Mouse (Mus musculus) embryo, embryonic 9.5 days (tissue): Measurements from ENCODE around the gene Zfp420.
"Not testable (repeated sequence)": the region's sequence is repeated elsewhere in the genome, so short reads cannot be mapped to it uniquely, and the experiment has no call there.

Experiments used
- DNase-seq: peaks from one replicate; pipeline ENCODE4 v3.0.0-alpha.2; 2017; ENCODE audit errors: extremely low spot score

Zfp420 gene

DNA sequence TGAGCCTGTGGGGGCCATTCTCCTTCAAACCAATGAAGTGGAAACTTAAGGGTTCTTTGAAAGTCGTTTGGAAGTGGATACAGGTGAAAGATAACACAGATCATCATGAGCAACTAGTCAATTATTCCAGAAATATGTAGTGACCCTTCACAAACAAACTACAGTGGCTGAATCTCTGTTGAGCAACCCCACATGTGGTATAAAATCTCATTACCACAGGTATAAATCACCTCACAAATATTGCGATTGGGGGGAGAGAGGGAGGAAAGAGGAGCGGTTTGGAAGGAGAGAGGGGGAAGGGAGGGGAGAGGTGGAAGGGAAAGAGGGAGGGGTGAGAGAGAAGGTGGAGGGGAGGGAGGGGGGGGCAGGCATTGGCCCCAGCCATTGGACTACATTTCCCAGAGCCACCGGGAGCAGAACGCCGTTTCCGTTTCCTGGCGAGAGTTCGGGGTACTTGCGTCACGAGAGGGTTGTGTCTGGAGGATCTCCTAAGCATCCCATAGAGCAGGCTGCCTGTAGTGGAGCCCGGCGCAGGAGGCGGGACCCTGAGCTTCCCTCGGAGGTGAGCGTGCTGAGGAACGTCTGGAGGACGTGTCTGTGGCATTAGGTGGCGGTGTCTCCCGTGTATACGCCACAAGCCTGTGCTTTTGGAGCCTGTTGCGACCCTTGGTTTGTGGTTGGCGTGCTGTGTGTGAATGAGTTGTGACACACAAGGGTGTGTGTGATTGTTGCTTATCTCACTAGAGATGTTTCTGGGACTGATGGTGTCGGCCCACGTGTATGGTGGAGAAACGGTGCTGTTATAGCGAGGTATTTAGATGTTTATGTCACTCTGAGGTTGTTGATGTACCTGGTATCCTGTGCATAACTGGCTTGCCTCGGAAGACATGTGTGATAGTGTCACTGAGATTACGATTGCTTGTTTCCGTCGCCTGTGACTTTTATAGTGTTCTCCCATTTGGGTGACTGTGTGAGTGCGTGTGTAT lies at the start of gene Zfp420:
Gene Zfp420 (plus strand): TSS at position 448 of the 986 bp plus-strand sequence.
- DNase-seq: peak; percentile 87

DNA sequence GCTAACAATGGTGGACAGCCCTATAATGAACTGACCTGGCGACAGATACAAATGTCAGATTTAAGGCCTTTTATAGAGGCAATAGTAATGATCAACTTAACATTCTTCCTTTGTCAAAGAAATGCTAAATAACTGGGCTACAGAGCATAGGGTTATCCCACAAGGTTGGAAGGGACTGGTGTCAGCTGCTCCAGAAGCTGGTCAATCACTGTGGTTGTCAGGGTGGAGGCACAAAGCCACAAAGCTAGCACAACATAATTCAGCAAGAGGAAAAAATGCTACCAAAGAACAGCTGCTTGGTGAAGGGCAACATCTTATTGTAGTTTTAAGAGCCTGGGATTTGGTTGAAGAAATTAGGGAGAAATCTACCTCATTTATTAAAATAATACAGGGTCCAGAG lies 47.5 kb upstream of the Zfp420 start:
- no peak for DNase-seq

DNA sequence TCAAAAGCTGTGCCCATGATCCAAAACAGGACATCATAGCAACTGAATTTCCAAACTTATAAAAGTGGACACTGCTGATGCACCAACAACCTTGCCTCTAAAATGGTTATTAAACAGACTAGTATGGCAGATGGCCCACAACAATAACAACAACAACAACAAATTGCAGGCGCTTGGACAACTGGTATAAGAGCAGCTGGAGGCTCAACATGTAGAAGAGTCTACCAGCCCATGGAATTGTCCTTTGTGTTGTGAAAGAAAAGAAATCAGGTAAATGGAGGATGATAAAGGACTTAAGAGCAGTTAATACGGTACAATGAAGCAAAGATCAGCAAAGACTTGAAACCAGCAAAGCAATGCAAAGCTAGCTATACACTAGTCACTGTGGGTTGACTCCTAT lies 45.4 kb upstream of the Zfp420 start:
- DNase-seq: no peak

DNA sequence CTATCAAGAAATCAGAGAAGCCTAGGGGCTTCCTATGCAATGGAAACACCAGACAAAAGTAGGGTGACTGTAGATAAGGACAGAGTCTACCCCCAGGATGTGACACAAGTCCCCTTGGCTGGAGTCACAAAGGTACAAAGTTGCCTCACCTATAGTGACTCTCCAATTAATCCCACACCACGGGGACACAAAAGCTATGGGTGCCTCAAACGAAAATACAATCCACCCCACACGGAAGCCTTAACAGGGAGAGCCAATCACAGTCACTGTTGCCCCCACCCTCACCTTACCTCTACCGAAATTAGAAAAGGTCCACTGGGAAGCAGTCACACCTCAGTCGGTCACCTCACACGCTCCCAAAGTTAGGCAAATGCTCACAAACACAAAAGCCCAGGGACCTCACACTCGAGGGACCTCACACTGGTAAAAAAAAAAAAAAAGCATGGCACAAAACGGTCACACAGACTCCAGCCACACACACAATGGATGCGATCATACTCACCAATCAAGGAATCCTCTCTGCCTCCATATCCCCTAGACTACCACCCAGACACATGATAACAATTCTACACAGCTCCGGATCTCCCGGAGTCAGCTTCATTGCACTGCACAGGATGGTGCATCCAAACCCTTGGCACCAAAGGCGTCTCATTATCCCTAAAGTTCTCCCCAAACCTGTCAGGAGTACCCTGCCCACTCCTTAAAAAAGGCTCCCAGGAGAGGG lies 44.6 kb upstream of the Zfp420 start:
- no peak for DNase-seq

DNA sequence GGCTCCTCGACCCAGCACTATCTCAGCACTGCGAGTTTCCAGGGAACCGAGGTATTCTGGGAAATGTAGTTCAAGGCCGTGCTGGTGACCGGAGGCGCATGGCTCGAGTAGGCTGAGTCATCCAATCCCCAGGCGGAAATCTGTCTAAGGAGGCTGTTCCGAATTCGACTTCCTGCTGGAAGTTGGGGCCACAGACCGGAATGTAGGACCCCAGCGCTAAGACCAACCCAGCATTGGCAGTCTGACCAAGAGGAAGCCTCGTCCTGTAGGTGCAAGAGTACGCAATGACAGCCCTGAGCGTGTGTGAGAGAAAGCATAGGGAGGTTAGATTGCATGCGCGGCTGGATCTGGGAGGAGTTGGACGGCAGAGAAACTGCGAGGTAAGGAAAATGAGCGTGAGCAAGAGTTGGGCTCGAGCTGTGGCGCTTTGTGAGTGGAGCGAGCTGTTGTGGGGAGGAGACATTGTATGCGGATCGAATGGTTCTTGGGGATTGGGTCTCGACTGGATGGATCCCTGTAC lies 43.8 kb upstream of the Zfp420 start, which contains the start of gene Zfp790:
Gene Zfp790 (plus strand): TSS at position 205 of the 520 bp plus-strand sequence.
- peak; percentile 88 for DNase-seq

DNA sequence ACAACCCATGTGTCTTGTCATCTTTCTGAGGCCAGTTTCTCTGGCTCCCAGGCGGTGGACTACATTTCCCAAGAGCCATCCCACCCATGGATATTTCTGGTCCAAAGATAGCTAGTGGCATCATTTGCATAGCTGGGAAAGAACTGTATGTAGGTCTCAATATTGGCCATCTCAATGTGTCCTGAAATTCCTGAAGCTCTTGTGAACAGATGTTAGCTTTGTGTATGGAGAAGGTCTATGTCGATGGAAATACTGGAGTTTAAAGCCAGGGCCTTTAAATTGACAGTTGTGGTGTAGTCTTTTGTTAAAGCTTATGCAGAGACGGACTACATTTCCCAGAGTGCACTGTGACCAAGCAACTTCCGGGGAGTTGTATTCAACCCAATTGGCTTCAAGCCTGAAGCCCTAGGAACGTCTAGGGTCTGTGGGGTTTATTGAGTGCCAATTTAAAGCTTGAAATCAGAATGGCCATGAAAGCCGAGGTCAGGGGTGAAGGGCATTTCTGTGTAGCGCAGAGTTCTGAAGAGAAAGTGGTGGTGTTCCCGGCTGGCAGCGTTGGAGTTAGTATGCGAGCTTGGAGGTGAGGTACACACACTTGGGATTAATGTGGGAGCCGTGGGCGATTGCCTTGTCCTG lies 41.0 kb upstream of the Zfp420 start:
- peak; percentile 81 for DNase-seq

DNA sequence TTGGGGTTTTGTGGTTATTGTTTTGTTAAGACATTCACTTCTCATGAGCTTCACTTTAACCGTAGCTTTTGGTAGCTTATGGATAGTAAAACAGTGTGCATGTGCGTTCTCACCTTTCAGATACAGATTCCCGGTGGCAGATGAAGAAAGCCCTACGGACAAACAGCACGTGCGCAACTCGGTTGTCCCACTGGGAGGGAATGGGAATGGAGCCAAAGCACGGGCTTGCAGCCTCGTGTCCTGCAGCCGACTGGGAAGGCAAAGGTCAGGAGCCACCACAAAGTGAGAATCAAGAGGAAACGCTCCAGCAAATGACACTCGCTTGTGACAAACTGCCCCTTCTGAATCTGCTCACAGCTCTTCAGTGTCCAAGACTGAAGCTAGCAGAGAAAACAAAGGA lies 31.8 kb upstream of the Zfp420 start:
- DNase-seq: no peak

DNA sequence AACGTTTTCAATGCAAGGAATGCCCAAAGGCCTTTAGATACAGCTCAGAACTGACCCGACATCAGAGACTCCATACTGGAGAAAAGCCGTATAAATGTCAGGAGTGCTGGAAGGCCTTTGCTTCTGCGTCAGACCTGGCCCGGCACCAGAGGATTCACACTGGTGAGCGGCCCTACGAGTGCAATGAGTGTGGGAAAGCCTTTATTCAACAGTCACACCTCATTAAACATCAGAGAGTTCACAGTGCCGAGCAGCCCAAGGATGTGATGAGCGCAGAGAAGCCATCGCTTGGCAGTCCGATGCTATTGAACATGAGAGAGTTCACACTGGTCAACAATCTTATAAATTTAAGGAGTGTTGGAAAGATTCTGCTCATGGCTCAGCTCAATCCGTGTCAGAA lies 30.0 kb upstream of the Zfp420 start:
- no peak for DNase-seq

DNA sequence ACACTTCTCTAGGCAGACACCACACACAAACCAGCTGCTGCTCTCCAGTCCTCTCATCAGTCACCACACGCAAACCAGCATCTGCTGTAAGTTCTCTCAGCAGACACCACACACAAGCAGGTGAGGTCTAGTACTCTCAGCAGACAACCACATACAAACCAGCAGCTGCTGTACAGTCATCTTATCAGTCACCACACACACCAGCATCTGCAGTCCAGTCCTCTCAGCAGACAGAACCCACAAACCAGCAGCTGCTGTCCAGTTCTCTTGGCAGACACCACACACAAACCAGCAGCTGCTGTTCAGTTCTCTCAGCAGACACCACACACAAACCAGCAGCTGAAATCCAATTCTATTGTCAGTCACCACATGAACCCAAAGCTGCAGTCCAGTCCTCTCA lies 23.0 kb upstream of the Zfp420 start:
- no peak for DNase-seq

DNA sequence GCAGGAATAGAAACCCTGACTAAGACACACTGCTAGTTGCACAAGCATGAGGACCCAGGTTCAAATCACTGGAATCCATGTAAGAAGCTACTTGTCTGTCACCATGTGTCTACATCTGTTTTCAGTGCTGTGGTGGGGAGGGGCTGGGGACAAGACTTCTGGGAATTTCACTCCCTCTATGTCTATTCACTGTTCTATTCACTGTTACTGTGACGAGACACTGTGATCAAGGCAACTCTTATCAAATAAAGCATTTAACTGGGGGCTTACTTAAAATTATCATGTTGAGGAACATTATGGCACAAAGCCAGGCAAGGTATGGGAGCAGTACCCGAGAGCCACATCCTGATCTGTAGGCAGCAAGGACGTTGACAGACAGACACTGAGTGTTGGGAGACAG lies 20.5 kb upstream of the Zfp420 start:
- no peak for DNase-seq

DNA sequence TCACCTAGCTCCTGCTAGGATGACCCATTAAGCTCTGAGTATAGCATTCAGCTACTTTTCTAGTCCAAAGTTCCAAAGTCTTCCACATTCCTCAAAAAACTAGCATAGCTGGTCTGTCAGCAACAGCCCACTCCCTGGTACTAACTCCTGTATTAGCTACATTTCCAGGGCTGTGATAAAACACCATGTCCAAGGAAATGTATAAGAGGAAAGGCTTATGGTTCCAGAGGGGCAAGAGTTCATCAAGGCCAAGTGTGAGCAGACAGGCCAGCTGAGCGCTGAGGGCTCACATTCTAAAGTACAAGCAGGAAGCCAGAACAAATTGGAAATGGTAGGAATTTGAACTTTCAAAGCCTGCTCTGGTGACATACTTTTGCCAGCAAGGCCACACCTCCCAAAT lies 17.7 kb upstream of the Zfp420 start:
- DNase-seq: no peak

DNA sequence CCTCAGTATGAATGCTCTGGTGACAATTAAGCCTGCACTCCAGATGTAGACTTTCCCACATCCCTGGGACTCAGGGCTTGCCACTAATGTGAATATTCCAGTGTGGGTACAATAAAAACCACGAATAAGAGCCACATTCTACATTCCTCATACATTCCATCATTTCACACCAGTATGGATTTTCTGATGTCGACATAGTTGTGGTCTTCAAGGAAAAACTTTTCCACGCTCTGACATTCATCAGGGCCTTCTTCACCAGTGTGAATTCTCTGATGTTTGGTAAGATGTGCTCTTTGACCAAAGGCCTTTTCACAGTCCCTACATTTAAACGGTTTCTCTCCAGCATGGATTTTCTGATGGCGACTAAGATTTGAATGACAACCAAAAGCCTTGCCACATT lies 15.2 kb upstream of the Zfp420 start:
- DNase-seq: no peak

DNA sequence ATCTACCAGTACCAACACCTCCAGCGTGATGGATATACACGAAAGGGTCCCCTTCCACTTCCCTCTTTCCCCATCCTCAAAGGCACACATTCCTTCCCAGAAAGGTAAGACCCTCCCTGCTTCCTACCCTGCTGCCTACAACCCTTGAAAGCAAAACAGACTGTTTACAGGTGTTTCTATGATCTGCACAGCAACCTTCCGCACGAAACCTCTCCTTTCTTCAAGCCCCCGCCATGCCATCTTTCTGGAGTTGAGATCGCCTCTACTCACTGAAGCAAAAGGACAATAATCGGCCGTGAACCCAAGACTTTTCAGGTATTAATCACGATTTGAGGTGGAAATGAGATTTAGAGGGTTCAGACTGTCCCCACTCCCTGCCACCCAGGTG lies 7.0 kb upstream of the Zfp420 start:
- DNase-seq: no peak

DNA sequence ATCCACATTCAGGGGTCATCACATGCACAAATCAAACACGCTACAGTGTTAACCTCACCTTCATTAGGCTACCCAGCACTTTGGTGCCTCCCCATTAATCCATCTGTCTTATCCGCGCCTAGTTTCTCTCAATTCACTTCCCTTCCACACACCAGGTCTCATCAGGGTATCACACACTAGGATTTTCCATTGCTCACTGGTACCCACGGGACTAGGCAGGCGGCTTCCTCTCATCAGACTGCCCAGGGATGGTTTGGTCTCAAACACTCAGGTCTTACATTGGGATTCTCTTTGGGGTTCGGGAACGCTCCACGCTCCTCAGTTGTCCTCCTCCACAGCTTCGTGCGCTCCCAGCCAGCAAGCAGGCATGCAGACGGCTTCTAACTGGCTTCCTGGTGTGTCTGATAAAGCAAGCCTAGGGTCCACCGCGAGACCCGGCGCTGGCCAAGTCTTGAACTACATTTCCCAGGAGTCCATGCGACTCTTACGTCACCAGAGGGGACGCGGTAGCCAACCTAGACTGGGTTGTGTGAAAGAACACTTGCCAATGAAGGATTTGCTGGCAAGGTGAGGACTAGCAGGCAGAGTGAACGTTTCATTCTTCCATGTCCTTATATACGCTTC lies 6.4 kb upstream of the Zfp420 start, which contains the start of gene Zfp940:
Gene Zfp940 (minus strand): TSS at position 451 of the 624 bp plus-strand sequence.
- DNase-seq: peak; percentile 91

DNA sequence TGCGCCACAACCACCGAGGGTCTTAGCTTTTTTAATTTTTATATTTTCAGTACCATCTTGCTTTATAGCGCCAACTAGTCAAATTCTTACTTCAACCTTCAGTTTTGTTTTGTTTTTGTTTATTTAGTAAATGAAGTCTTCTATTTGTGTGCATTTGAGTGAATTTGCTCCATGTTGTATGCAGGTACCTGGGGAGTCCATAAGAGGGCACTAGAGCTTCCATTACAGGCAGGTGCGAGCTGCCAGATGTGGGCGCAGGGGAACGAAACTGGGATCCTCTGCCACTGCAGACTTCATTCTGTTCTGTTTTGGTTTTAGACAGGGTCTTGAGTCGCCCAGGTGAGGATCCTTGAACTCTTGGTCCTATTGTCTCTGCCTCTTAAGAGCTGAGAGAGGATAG lies 1.9 kb downstream of the Zfp420 start:
- DNase-seq: no peak

DNA sequence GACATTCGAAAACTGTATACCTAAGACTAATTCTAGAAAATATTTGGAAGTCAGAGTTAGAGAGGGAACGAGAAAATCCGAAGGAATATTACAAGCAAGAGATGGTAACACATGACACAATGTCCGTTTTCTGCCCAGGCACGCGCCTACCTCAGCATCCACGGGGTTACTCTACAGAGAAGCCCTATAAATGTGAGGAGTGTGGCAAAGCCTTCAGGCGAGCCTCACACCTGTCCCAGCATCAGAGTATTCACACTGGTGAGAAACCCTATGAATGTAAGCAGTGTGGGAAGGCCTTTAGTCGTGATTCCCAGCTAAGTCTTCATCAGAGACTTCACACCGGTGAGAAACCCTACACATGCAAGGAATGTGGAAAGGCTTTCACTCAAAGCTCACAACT lies 14.5 kb downstream of the Zfp420 start:
- no peak for DNase-seq

DNA sequence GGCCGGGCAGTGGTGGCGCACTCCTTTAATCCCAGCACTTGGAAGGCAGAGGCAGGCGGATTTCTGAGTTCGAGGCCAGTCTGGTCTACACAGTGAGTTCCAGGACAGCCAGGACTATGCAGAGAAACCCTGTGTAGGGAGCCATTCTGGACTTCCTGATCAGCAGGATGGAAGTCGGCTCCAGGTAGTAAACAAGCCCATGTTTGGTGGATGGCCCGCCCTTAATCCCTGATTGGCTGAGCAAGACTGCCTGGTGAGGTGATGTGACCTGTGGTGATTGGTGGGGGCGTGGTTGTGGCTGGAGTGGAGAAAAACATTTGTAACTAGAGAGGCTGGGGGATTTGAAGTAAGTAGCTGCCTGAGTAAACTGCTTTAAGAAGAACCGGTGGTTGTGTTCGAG lies 17.8 kb downstream of the Zfp420 start:
- DNase-seq: not testable (repeated sequence)

DNA sequence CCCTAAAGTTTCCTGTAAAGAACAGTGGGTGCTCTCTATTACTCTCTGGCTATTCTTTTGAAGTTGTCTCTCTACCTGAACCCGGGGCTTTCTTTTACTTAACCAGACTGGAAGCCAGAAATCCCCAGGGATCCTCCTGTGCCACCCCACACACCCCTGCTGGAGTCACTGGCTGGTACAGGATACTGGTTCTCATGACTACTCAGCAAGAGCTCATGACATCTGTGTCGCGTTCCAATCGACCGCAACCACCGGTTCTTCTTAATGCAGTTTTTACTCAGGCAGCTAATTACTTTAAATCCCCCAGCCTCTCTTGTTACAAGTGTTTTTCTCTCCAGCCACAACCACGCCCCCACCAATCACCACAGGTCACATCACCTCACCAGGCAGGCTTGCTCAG lies 20.3 kb downstream of the Zfp420 start:
- DNase-seq: no peak

DNA sequence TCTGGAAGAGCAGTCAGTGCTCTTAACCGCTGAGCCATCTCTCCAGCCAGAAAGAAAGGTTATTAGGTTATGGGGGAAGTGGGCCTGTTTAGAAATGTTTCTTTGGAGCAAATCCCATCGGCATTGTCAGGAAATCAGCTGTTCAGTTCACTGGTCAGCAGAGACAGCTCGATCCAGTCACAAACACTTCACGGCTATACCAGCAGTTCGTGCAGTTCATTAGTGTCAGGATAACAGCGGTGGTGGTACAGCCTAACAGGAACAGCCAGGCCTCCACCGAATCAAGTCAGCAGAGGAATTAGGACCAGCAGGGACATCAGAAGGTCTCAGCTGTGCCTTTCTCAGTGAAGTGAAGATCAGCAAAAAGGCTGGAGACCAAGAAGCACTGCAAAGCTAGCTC lies 21.1 kb downstream of the Zfp420 start:
- no peak for DNase-seq

DNA sequence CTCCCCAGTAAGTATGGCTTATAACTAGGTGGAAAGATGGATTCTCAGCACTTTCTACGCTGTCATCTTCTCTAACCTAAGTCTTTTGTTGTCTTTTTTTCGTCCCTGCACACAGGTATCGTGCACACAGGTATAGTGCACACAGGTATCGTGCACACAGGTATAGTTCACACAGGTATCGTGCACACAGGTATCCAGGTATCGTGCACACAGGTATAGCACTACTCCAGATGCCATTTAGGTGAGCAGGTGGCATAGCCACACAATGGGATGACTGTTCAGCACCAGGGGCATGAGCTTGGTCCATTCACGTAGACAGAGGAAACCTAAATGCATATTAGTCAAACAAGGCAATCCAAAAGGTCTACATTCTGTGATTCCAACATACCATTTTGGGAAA lies 30.7 kb downstream of the Zfp420 start:
- no peak for DNase-seq

DNA sequence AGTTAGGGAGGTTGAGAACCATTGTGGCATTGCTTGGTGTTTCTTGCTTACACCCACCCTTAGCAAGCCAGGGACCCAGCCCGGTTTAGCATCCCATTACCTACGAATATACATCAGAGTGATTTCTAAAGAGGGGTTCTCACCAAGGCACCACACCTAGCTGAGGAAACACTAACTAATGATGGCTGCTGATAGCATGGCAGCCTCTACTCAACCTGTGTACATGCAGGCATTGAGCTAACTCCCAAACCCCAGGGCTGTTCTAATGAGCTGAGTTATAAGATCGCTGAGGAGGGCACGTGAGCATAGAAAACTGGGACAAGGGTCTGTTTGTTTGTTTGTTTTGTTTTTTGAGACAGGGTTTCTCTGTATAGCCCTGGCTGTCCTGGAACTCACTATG lies 33.0 kb downstream of the Zfp420 start:
- DNase-seq: no peak

DNA sequence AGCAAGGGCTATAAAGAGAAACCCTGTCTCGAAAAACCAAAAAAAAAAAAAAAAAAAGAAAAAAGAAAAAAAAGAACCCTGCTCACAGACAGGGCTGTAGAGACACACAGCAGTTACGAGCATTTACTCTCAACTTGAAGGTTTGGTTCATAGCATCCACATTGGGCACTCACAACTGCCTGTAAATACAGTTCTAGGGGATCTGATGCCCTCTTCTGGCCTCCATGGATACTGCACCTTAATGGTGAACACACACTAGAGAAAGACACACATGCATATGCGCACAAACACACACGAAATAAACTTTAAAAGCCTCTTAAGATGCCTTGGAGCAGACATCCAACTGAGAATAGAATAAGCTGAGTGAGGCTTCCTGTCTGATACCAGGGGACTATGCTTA lies 38.6 kb downstream of the Zfp420 start:
- DNase-seq: no peak
